Mouse (Mus musculus): ENCODE measurements around the gene Tmod3. TPM values are rescaled to one million over a fixed set of nuclear protein-coding genes. Genes with fewer than 3 reads are reported as not detected.
A peak's percentile ranks its signal among the peaks of the same experiment; 100 is the strongest.

Tmod3 gene
- polyA plus RNA-seq, 1 experiment from 2014 or later: 111 TPM

GRCm38 (mm10) chr9:75521788-75522187 is 37.7 kb downstream of the Tmod3 start:
- no peak overlapping the region for H3K27ac ChIP-seq (replicated peaks)
- H3K27me3 ChIP-seq (ENCODE audit: control insufficient read depth, insufficient read depth, low read length): no peaks in the 10 kb centered on the region
- no peak overlapping the region for H3K9ac ChIP-seq (ENCODE audit: low read length)
- H3K4me2 ChIP-seq (replicated peaks; ENCODE audit: low read depth): no peak overlapping the region
- peak; percentile 83 for TF ChIP-seq CTCF (IDR thresholded peaks at IDR 0.05; ENCODE audit: low read depth)
- no peak for TF ChIP-seq EP300 (optimal IDR thresholded peaks at IDR 0.05)
- H3K4me3 ChIP-seq (ENCODE audit: low read depth, low read length): no peak overlapping the region
- ATAC-seq (ENCODE audit: low FRiP score, low TSS enrichment) (peak; percentile 81; the same call in 1 of the 2 replicates), DNase-seq (ENCODE audit: low spot score) (peak; percentile 63)
- H3K9me3 ChIP-seq (ENCODE audit: control insufficient read depth, low read length): no peaks in the 10 kb centered on the region
- 55% methylated on average over 4 of the region's 4 CpGs for WGBS
- no peaks in the 10 kb centered on the region for H3K4me1 ChIP-seq (replicated peaks; ENCODE audit: control insufficient read depth, insufficient read depth)
- no peaks in the 10 kb centered on the region for H3K36me3 ChIP-seq (ENCODE audit: control insufficient read depth, insufficient read depth, low read length)

- DNase-seq (ENCODE audit: low spot score): no peak
- no peak overlapping the region for H3K9ac ChIP-seq (ENCODE audit: low read length)
- WGBS: 97% methylated on average over 8 of the region's 8 CpGs
- H3K36me3 ChIP-seq (ENCODE audit: control insufficient read depth, insufficient read depth, low read length): no peaks in the 10 kb centered on the region
- H3K27me3 ChIP-seq (ENCODE audit: control insufficient read depth, insufficient read depth, low read length): no peaks in the 10 kb centered on the region
- ATAC-seq (ENCODE audit: low FRiP score, low TSS enrichment): no peak
- no peaks in the 10 kb centered on the region for H3K4me1 ChIP-seq (replicated peaks; ENCODE audit: control insufficient read depth, insufficient read depth)
- TF ChIP-seq EP300 (optimal IDR thresholded peaks at IDR 0.05) (no peak), CTCF (IDR thresholded peaks at IDR 0.05; ENCODE audit: low read depth) (no peak)
- no peak overlapping the region for H3K4me2 ChIP-seq (replicated peaks; ENCODE audit: low read depth)
- no peak overlapping the region for H3K27ac ChIP-seq (replicated peaks)
- no peaks in the 10 kb centered on the region for H3K9me3 ChIP-seq (ENCODE audit: control insufficient read depth, low read length)
- H3K4me3 ChIP-seq (ENCODE audit: low read depth, low read length): no peak overlapping the region
Observed at GRCm38 (mm10) chr9:75520940-75521339, 38.5 kb downstream of the Tmod3 start.

GRCm38 (mm10) chr9:75517751-75518150 is 41.7 kb downstream of the Tmod3 start:
- H3K4me1 ChIP-seq (replicated peaks; ENCODE audit: control insufficient read depth, insufficient read depth): no peaks in the 10 kb centered on the region
- WGBS: 64% methylated on average over 3 of the region's 3 CpGs

GRCm38 (mm10) chr9:75515464-75516113 is 43.9 kb downstream of the Tmod3 start:
- H3K4me1 ChIP-seq (replicated peaks; ENCODE audit: control insufficient read depth, insufficient read depth): no peaks in the 10 kb centered on the region
- no peak overlapping the region for H3K4me2 ChIP-seq (replicated peaks; ENCODE audit: low read depth)
- no peak overlapping the region for H3K9ac ChIP-seq (ENCODE audit: low read length)
- DNase-seq (ENCODE audit: low spot score): peak; percentile 35
- no peaks in the 10 kb centered on the region for H3K27me3 ChIP-seq (ENCODE audit: control insufficient read depth, insufficient read depth, low read length)
- H3K36me3 ChIP-seq (ENCODE audit: control insufficient read depth, insufficient read depth, low read length): no peaks in the 10 kb centered on the region
- ATAC-seq (ENCODE audit: low FRiP score, low TSS enrichment): peak; percentile 83
- no peak for TF ChIP-seq EP300 (optimal IDR thresholded peaks at IDR 0.05)
- TF ChIP-seq CTCF (IDR thresholded peaks at IDR 0.05; ENCODE audit: low read depth): peak; percentile 91
- no peak overlapping the region for H3K4me3 ChIP-seq (ENCODE audit: low read depth, low read length)
- no peaks in the 10 kb centered on the region for H3K9me3 ChIP-seq (ENCODE audit: control insufficient read depth, low read length)
- 50% methylated on average over 12 of the region's 12 CpGs for WGBS
- H3K27ac ChIP-seq (replicated peaks): no peak overlapping the region

More at GRCm38 (mm10) chr9:75517751-75518150, 41.7 kb downstream of the Tmod3 start:
- H3K4me3 ChIP-seq (ENCODE audit: low read depth, low read length): no peak overlapping the region
- TF ChIP-seq EP300 (optimal IDR thresholded peaks at IDR 0.05) (no peak), CTCF (IDR thresholded peaks at IDR 0.05; ENCODE audit: low read depth) (no peak)
- no peaks in the 10 kb centered on the region for H3K27me3 ChIP-seq (ENCODE audit: control insufficient read depth, insufficient read depth, low read length)
- H3K36me3 ChIP-seq (ENCODE audit: control insufficient read depth, insufficient read depth, low read length): no peaks in the 10 kb centered on the region
- H3K4me2 ChIP-seq (replicated peaks; ENCODE audit: low read depth): no peak overlapping the region
- H3K9me3 ChIP-seq (ENCODE audit: control insufficient read depth, low read length): no peaks in the 10 kb centered on the region
- DNase-seq (ENCODE audit: low spot score) (no peak), ATAC-seq (ENCODE audit: low FRiP score, low TSS enrichment) (no peak)
- H3K27ac ChIP-seq (replicated peaks): no peak overlapping the region
- no peak overlapping the region for H3K9ac ChIP-seq (ENCODE audit: low read length)

GRCm38 (mm10) chr9:75511236-75511939 is 48.1 kb downstream of the Tmod3 start:
- Histone ChIP-seq H3K9ac (ENCODE audit: low read length) (no peak overlapping the region), H3K27me3 (ENCODE audit: control insufficient read depth, insufficient read depth, low read length) (no peaks in the 10 kb centered on the region), H3K4me2 (replicated peaks; ENCODE audit: low read depth) (no peak overlapping the region), H3K9me3 (ENCODE audit: control insufficient read depth, low read length) (no peaks in the 10 kb centered on the region), H3K27ac (replicated peaks) (no peak overlapping the region), H3K4me1 (replicated peaks; ENCODE audit: control insufficient read depth, insufficient read depth) (no peaks in the 10 kb centered on the region), H3K36me3 (ENCODE audit: control insufficient read depth, insufficient read depth, low read length) (peaks cover 12% of the 10 kb centered on the region), H3K4me3 (ENCODE audit: low read depth, low read length) (no peak overlapping the region)
- 83% methylated on average over 8 of the region's 8 CpGs for whole genome bisulfite sequencing
- DNase-seq (ENCODE audit: low spot score) (no peak), ATAC-seq (ENCODE audit: low FRiP score, low TSS enrichment) (no peak)
- TF ChIP-seq EP300 (optimal IDR thresholded peaks at IDR 0.05) (no peak), CTCF (IDR thresholded peaks at IDR 0.05; ENCODE audit: low read depth) (no peak)

GRCm38 (mm10) chr9:75504311-75504710 is 55.1 kb downstream of the Tmod3 start:
- Histone ChIP-seq H3K4me1 (replicated peaks; ENCODE audit: control insufficient read depth, insufficient read depth) (no peaks in the 10 kb centered on the region), H3K36me3 (ENCODE audit: control insufficient read depth, insufficient read depth, low read length) (peaks cover 30% of the 10 kb centered on the region), H3K27me3 (ENCODE audit: control insufficient read depth, insufficient read depth, low read length) (no peaks in the 10 kb centered on the region), H3K9ac (ENCODE audit: low read length) (no peak overlapping the region), H3K4me3 (ENCODE audit: low read depth, low read length) (no peak overlapping the region), H3K9me3 (ENCODE audit: control insufficient read depth, low read length) (no peaks in the 10 kb centered on the region), H3K27ac (replicated peaks) (no peak overlapping the region), H3K4me2 (replicated peaks; ENCODE audit: low read depth) (no peak overlapping the region)
- DNase-seq (ENCODE audit: low spot score): no peak
- TF ChIP-seq EP300 (optimal IDR thresholded peaks at IDR 0.05) (no peak), CTCF (IDR thresholded peaks at IDR 0.05; ENCODE audit: low read depth) (no peak)
- WGBS: 81% methylated on average over 6 of the region's 6 CpGs
- no peak for ATAC-seq (ENCODE audit: low FRiP score, low TSS enrichment)

Data from stomach, postnatal 0 days (tissue).